Mouse (Mus musculus) thymus, adult 2 months (tissue): ENCODE data around the gene Dhcr24.

Experiments used
- CTCF ChIP-seq: fragments of 200-500 bp; IDR thresholded peaks from 2 replicates; pipeline ENCODE4 v1.5.1; 2012; ENCODE audit warnings: mild to moderate bottlenecking, control low read depth, low read length, moderate library complexity, borderline replicate concordance; ENCODE audit not compliant: control insufficient read depth, poor library complexity, insufficient read depth; ENCODE audit errors: extremely low read depth
- POLR2A ChIP-seq: fragments of 200-500 bp; IDR thresholded peaks from 2 replicates; pipeline ENCODE4 v1.6.1; 2012; ENCODE audit warnings: mild to moderate bottlenecking, low read length, control low read depth, moderate library complexity; ENCODE audit not compliant: control insufficient read depth, poor library complexity, insufficient read depth; ENCODE audit errors: extremely low read depth

- TF ChIP-seq POLR2A (no peak), CTCF (no peak)
Observed at GRCm38 (mm10) chr4:106527856-106528547, 32.8 kb upstream of the Dhcr24 start.
